Mouse (Mus musculus) MEL (cell line): Measurements from ENCODE around the gene Nmrk2. TPM values are rescaled to one million over a fixed set of nuclear protein-coding genes. Genes with fewer than 3 reads are reported as not detected.
A peak's percentile ranks its signal among the peaks of the same experiment; 100 is the strongest.
"Not testable (repeated sequence)": the region's sequence is repeated elsewhere in the genome, so short reads cannot be mapped to it uniquely, and the experiment has no call there.

Experiments
- DNase-seq: peaks from one replicate; pipeline ENCODE4 v3.0.0; 2011; ENCODE audit warnings: low read depth, low spot score
- H3K27ac ChIP-seq: 2 replicates; pipeline ENCODE4 v1.5.1; 2012; ENCODE audit warnings: low read depth, mild to moderate bottlenecking, control low read depth, low read length, moderate library complexity; ENCODE audit not compliant: control insufficient read depth
- H3K27me3 ChIP-seq, 2 experiments: fragments of 150-350 bp in 1 of 2; sonication (generic) in 1 of 2; 2 replicates each; pipeline ENCODE4 v1.6.1; 2012; ENCODE audit warnings: low read length in 2 of 2, mild to moderate bottlenecking in 2 of 2, improper control_type of control experiment in 1 of 2, moderate library complexity in 1 of 2; ENCODE audit not compliant: insufficient read depth in 2 of 2, control insufficient read depth in 1 of 2
- H3K36me3 ChIP-seq, 2 experiments: 2 replicates each; pipeline ENCODE4 v1.6.1; 2012 to 2014; ENCODE audit warnings: low read length in 2 of 2, improper control_type of control experiment in 1 of 2, inconsistent platforms in 1 of 2, mild to moderate bottlenecking in 1 of 2; ENCODE audit not compliant: insufficient read depth in 2 of 2, control insufficient read depth in 1 of 2
- H3K4me1 ChIP-seq, 2 experiments: fragments of 150-350 bp in 1 of 2; sonication (generic) in 1 of 2; 2 replicates each; pipeline ENCODE4 v1.6.1; 2012; ENCODE audit warnings: low read length in 2 of 2, improper control_type of control experiment in 1 of 2, mild to moderate bottlenecking in 1 of 2; ENCODE audit not compliant: insufficient read depth in 2 of 2, control insufficient read depth in 1 of 2
- H3K4me3 ChIP-seq, 2 experiments: fragments of 150-350 bp in 1 of 2; sonication (generic) in 1 of 2; 2 replicates each; pipeline ENCODE4 v1.5.1; 2012; ENCODE audit warnings: low read depth in 2 of 2, low read length in 2 of 2, mild to moderate bottlenecking in 2 of 2, moderate library complexity in 2 of 2, control low read depth in 1 of 2, improper control_type of control experiment in 1 of 2; ENCODE audit not compliant: control insufficient read depth in 1 of 2, insufficient read depth in 1 of 2
- H3K79me2 ChIP-seq: 2 replicates; pipeline ENCODE4 v1.6.1; 2012; ENCODE audit warnings: mild to moderate bottlenecking, low read length, moderate library complexity; ENCODE audit not compliant: control insufficient read depth, poor library complexity, insufficient read depth
- H3K9ac ChIP-seq: 2 replicates; pipeline ENCODE4 v1.6.1; 2012; ENCODE audit warnings: low read depth, mild to moderate bottlenecking, control low read depth, low read length, moderate library complexity; ENCODE audit not compliant: control insufficient read depth, poor library complexity, severe bottlenecking
- H3K9me3 ChIP-seq: fragments of 150-350 bp; sonication (generic); replicated peaks from 2 replicates; pipeline ENCODE4 v1.6.1; 2012; ENCODE audit warnings: mild to moderate bottlenecking, low read length, improper control_type of control experiment, moderate library complexity; ENCODE audit not compliant: insufficient read depth
- BHLHE40 ChIP-seq: IDR thresholded peaks from 2 replicates; pipeline ENCODE4 v1.6.1; 2012; ENCODE audit warnings: low read depth, mild to moderate bottlenecking, inconsistent platforms, low read length, improper control_type of control experiment, borderline replicate concordance
- CHD1 ChIP-seq: IDR thresholded peaks from 2 replicates; pipeline ENCODE4 v1.6.1; 2012; ENCODE audit warnings: low read depth, mild to moderate bottlenecking, inconsistent platforms, low read length, improper control_type of control experiment
- CTCF ChIP-seq, 3 experiments: IDR thresholded peaks in 2 of 3; conservative IDR thresholded peaks in 1 of 3; 2 replicates each; pipeline ENCODE4 v1.5.1; 2011 to 2012; ENCODE audit warnings: low read length in 3 of 3, low read depth in 2 of 3, mild to moderate bottlenecking in 2 of 3, improper control_type of control experiment in 1 of 3, inconsistent platforms in 1 of 3, mixed read lengths in 1 of 3, moderate library complexity in 1 of 3; ENCODE audit not compliant: control insufficient read depth in 1 of 3, insufficient read depth in 1 of 3, poor library complexity in 1 of 3, severe bottlenecking in 1 of 3
- ELF1 ChIP-seq: IDR thresholded peaks from 2 replicates; pipeline ENCODE4 v1.6.1; 2014; ENCODE audit warnings: low read depth, mild to moderate bottlenecking, inconsistent platforms, low read length, improper control_type of control experiment, moderate library complexity
- EP300 ChIP-seq, 2 experiments: IDR thresholded peaks; 2 replicates each; pipeline ENCODE4 v1.6.1; 2011; ENCODE audit warnings: improper control_type of control experiment in 2 of 2, low read length in 2 of 2, low read depth in 1 of 2, mild to moderate bottlenecking in 1 of 2
- ETS1 ChIP-seq: IDR thresholded peaks from 2 replicates; pipeline ENCODE4 v1.6.1; 2012; ENCODE audit warnings: low read depth, mild to moderate bottlenecking, inconsistent platforms, low read length, improper control_type of control experiment, moderate library complexity
- GABPA ChIP-seq: IDR thresholded peaks from 2 replicates; pipeline ENCODE4 v1.6.1; 2012; ENCODE audit warnings: low read depth, mild to moderate bottlenecking, inconsistent platforms, low read length, improper control_type of control experiment, moderate library complexity
- GATA1 ChIP-seq: IDR thresholded peaks from 2 replicates; pipeline ENCODE4 v1.6.1; 2011; ENCODE audit warnings: low read depth, low read length, improper control_type of control experiment
- HCFC1 ChIP-seq: IDR thresholded peaks from 2 replicates; pipeline ENCODE4 v1.6.1; 2012; ENCODE audit warnings: low read depth, mild to moderate bottlenecking, inconsistent platforms, low read length, improper control_type of control experiment, moderate library complexity
- KAT2A ChIP-seq: conservative IDR thresholded peaks from 2 replicates; pipeline ENCODE4 v1.6.1; 2012; ENCODE audit warnings: low read depth, low read length, improper control_type of control experiment, inconsistent platforms
- MAFK ChIP-seq: IDR thresholded peaks from 2 replicates; pipeline ENCODE4 v1.6.1; 2011; ENCODE audit warnings: low read depth, mild to moderate bottlenecking, low read length, improper control_type of control experiment, borderline replicate concordance
- MAX ChIP-seq: IDR thresholded peaks from 2 replicates; pipeline ENCODE4 v1.6.1; 2011; ENCODE audit warnings: low read length, improper control_type of control experiment
- MAZ ChIP-seq: IDR thresholded peaks from 2 replicates; pipeline ENCODE4 v1.6.1; 2012; ENCODE audit warnings: low read depth, mild to moderate bottlenecking, inconsistent platforms, low read length, improper control_type of control experiment
- MXI1 ChIP-seq: IDR thresholded peaks from 2 replicates; pipeline ENCODE4 v1.6.1; 2011; ENCODE audit warnings: mild to moderate bottlenecking, low read depth, low read length, improper control_type of control experiment
- MYC ChIP-seq: IDR thresholded peaks from 2 replicates; pipeline ENCODE4 v1.6.1; 2011; ENCODE audit warnings: low read depth, mild to moderate bottlenecking, low read length, improper control_type of control experiment, moderate library complexity
- NELFE ChIP-seq: IDR thresholded peaks from 2 replicates; pipeline ENCODE4 v1.6.1; 2011; ENCODE audit warnings: low read depth, low read length, improper control_type of control experiment
- POLR2A ChIP-seq, 2 experiments: IDR thresholded peaks; 2 replicates each; pipeline ENCODE4 v1.6.1; 2011 to 2012; ENCODE audit warnings: low read length in 2 of 2, mild to moderate bottlenecking in 2 of 2, control low read depth in 1 of 2, improper control_type of control experiment in 1 of 2, low read depth in 1 of 2, moderate library complexity in 1 of 2; ENCODE audit not compliant: control insufficient read depth in 1 of 2, insufficient read depth in 1 of 2, poor library complexity in 1 of 2
- POLR2AphosphoS2 ChIP-seq: IDR thresholded peaks from 2 replicates; pipeline ENCODE4 v1.6.1; 2011; ENCODE audit warnings: low read length, improper control_type of control experiment
- POLR2AphosphoS5 ChIP-seq: IDR thresholded peaks from 2 replicates; pipeline ENCODE4 v1.6.1; 2012; ENCODE audit warnings: low read depth, borderline replicate concordance, mild to moderate bottlenecking, inconsistent platforms, low read length, moderate library complexity, mixed read lengths
- RAD21 ChIP-seq: IDR thresholded peaks from 2 replicates; pipeline ENCODE4 v1.6.1; 2011; ENCODE audit warnings: mild to moderate bottlenecking, low read depth, low read length, improper control_type of control experiment
- RCOR1 ChIP-seq: IDR thresholded peaks from 2 replicates; pipeline ENCODE4 v1.6.1; 2012; ENCODE audit warnings: low read depth, mild to moderate bottlenecking, inconsistent platforms, low read length, improper control_type of control experiment
- SIN3A ChIP-seq: IDR thresholded peaks from 2 replicates; pipeline ENCODE4 v1.6.1; 2012; ENCODE audit warnings: low read length, improper control_type of control experiment, inconsistent platforms
- SMC3 ChIP-seq: IDR thresholded peaks from 2 replicates; pipeline ENCODE4 v1.6.1; 2011; ENCODE audit warnings: low read depth, low read length, improper control_type of control experiment
- TAL1 ChIP-seq: IDR thresholded peaks from 2 replicates; pipeline ENCODE4 v1.6.1; 2012; ENCODE audit warnings: mild to moderate bottlenecking, inconsistent platforms, low read length, moderate library complexity, mixed read lengths
- TBP ChIP-seq: IDR thresholded peaks from 2 replicates; pipeline ENCODE4 v1.8.0; 2011; ENCODE audit warnings: low read depth, low read length, improper control_type of control experiment
- UBTF ChIP-seq: IDR thresholded peaks from 2 replicates; pipeline ENCODE4 v1.6.1; 2012; ENCODE audit warnings: low read depth, mild to moderate bottlenecking, inconsistent platforms, low read length, improper control_type of control experiment, moderate library complexity, borderline replicate concordance; ENCODE audit not compliant: insufficient read depth
- ZC3H11A ChIP-seq: IDR thresholded peaks from 2 replicates; pipeline ENCODE4 v1.6.1; 2012; ENCODE audit warnings: low read depth, mild to moderate bottlenecking, inconsistent platforms, low read length, improper control_type of control experiment
- ZMIZ1 ChIP-seq: IDR thresholded peaks from 2 replicates; pipeline ENCODE4 v1.6.1; 2012; ENCODE audit warnings: low read depth, mild to moderate bottlenecking, inconsistent platforms, low read length, improper control_type of control experiment, moderate library complexity
- ZNF384 ChIP-seq: IDR thresholded peaks from 2 replicates; pipeline ENCODE4 v1.6.1; 2012; ENCODE audit warnings: low read depth, mild to moderate bottlenecking, inconsistent platforms, low read length, improper control_type of control experiment
- polyA plus RNA-seq, 2 experiments: library from polyadenylated mRNA; stranded (reverse) in 1 of 2; unstranded in 1 of 2; fragments of >175 nt in 1 of 2; fragments of >200 nt in 1 of 2; gene quantifications; 2 replicates each; pipeline versions ENCODE4 v1.2.1 to v1.2.4; 2012; ENCODE audit warnings: low replicate concordance in 2 of 2, low read depth in 1 of 2; ENCODE audit not compliant: insufficient read length in 2 of 2, insufficient read depth in 1 of 2, missing spikeins in 1 of 2
- total RNA-seq: library from RNA; depleted of rRNA; stranded (reverse); fragments of 300-350 nt; gene quantifications from 2 replicates; pipeline ENCODE4 v1.2.3, GENCODE M21; 2012

The Nmrk2 gene
- total and polyA plus RNA-seq, 3 experiments: not detected

- H3K4me1 ChIP-seq: peaks cover 0 to 28% of the 10 kb centered on the region in 2 experiments; a peak in 3 of 4 replicates
Measured at GRCm38 (mm10) chr10:81175345-81175701, 26.5 kb downstream of the Nmrk2 start.

GRCm38 (mm10) chr10:81174617-81175344, 27.1 kb downstream of the Nmrk2 start:
- Histone ChIP-seq H3K36me3 (peaks cover 5 to 18% of the 10 kb centered on the region in 2 experiments), H3K4me3 (peak overlapping the region; percentile 58 to 66), H3K79me2 (peaks cover 33% of the 10 kb centered on the region), H3K9ac (peak overlapping the region; percentile 59), H3K27me3 (no peaks in the 10 kb centered on the region), H3K27ac (peak overlapping the region; percentile 80), H3K9me3 (no peaks in the 10 kb centered on the region), H3K4me1 (peaks cover 0 to 28% of the 10 kb centered on the region in 2 experiments; a peak in 3 of 4 replicates)
- DNase-seq: peak; percentile 94
- TF ChIP-seq CHD1 (no peak), SMC3 (peak; percentile 91), RAD21 (peak; percentile 91), HCFC1 (peak; percentile 52; the same call in 1 of the 2 replicates), NELFE (no peak), UBTF (no peak), ZMIZ1 (no peak), POLR2AphosphoS2 (no peak), KAT2A (no peak), MYC (peak; percentile 64; the same call in 1 of the 2 replicates), ETS1 (peak; percentile 34; the same call in 1 of the 2 replicates), GABPA (0 out of 2 replicates have a peak, but pooled peaks have one; percentile 20), POLR2AphosphoS5 (no peak), TBP (peak; percentile 46; the same call in 1 of the 2 replicates), ELF1 (0 out of 2 replicates have a peak, but pooled peaks have one; percentile 40), MAX (peak; percentile 73; the same call in 1 of the 2 replicates), MAFK (no peak), ZC3H11A (peak; percentile 82), EP300 (IDR thresholded peaks at IDR 0.05; ENCODE audit: low read depth in 1 of 2, low read length in 2 of 2) (peak in 1 of 2 experiments; percentile 18; a peak in 1 of 4 replicates), GATA1 (no peak), POLR2A (IDR thresholded peaks at IDR 0.05; ENCODE audit: control insufficient read depth in 1 of 2, insufficient read depth in 1 of 2, low read depth in 1 of 2, low read length in 2 of 2, poor library complexity in 1 of 2) (peak in 1 of 2 experiments; percentile 25; a peak in 1 of 4 replicates), SIN3A (peak; percentile 88), TAL1 (no peak), MXI1 (0 out of 2 replicates have a peak, but pooled peaks have one; percentile 38), BHLHE40 (0 out of 2 replicates have a peak, but pooled peaks have one; percentile 25), ZNF384 (no peak; the same call in 1 of the 2 replicates), MAZ (no peak; the same call in 1 of the 2 replicates), CTCF (IDR thresholded peaks at IDR 0.05 in 2 of 3, conservative IDR thresholded peaks at IDR 0.05 in 1 of 3; ENCODE audit: control insufficient read depth in 1 of 3, insufficient read depth in 1 of 3, low read depth in 2 of 3, low read length in 3 of 3, poor library complexity in 1 of 3, severe bottlenecking in 1 of 3) (peak; percentile 94 to 97 (median 95)), RCOR1 (0 out of 2 replicates have a peak, but pooled peaks have one; percentile 20)

More at GRCm38 (mm10) chr10:81175345-81175701, 26.5 kb downstream of the Nmrk2 start:
- H3K27ac ChIP-seq: peak overlapping the region; percentile 80
- H3K9ac ChIP-seq: peak overlapping the region; percentile 59
- DNase-seq, H3K9me3 ChIP-seq, H3K27me3 ChIP-seq: not testable (repeated sequence)
- peaks cover 36% of the 10 kb centered on the region for H3K79me2 ChIP-seq
- 0 out of 2 replicates have a peak, but pooled peaks have one; percentile 3 for TF ChIP-seq GATA1
- peak; percentile 11; the same call in 1 of the 2 replicates for TF ChIP-seq SIN3A
- peak; percentile 60 for TF ChIP-seq ZNF384
- TF ChIP-seq MXI1: peak; percentile 94
- H3K36me3 ChIP-seq: peaks cover 5 to 18% of the 10 kb centered on the region in 2 experiments
- H3K4me3 ChIP-seq: peak overlapping the region; percentile 58 to 66
